Mouse (Mus musculus): Measurements from ENCODE around the gene Mansc1. TPM values are rescaled to one million over a fixed set of nuclear protein-coding genes. Genes with fewer than 3 reads are reported as not detected.

The Mansc1 gene
- polyA plus RNA-seq, 1 experiment from 2014 or later: 0.93 TPM

GRCm38 (mm10) chr6:134611896-134612295 lies 20.4 kb downstream of the Mansc1 start:
- DNase-seq (ENCODE audit: low spot score) (no peak), ATAC-seq (ENCODE audit: low FRiP score) (no peak)
- H3K9me3 ChIP-seq (ENCODE audit: control insufficient read depth, low read length): no peaks in the 10 kb centered on the region
- 78% methylated on average over 13 of the region's 13 CpGs for WGBS
- no peak overlapping the region for H3K27ac ChIP-seq (ENCODE audit: low read depth, low read length)
- H3K4me1 ChIP-seq (replicated peaks; ENCODE audit: control insufficient read depth, insufficient read depth, low read length): no peaks in the 10 kb centered on the region
- no peak overlapping the region for H3K4me3 ChIP-seq (ENCODE audit: low read depth, low read length)
- no peaks in the 10 kb centered on the region for H3K27me3 ChIP-seq (ENCODE audit: control insufficient read depth, insufficient read depth, low read length)
- no peak overlapping the region for H3K4me2 ChIP-seq (replicated peaks; ENCODE audit: low read depth, low read length)
- no peaks in the 10 kb centered on the region for H3K36me3 ChIP-seq (ENCODE audit: control insufficient read depth, insufficient read depth, low read length)
- H3K9ac ChIP-seq (ENCODE audit: low read depth, low read length): no peak overlapping the region

GRCm38 (mm10) chr6:134610380-134610779 lies 21.9 kb downstream of the Mansc1 start:
- H3K4me2 ChIP-seq (replicated peaks; ENCODE audit: low read depth, low read length): no peak overlapping the region
- no peaks in the 10 kb centered on the region for H3K4me1 ChIP-seq (replicated peaks; ENCODE audit: control insufficient read depth, insufficient read depth, low read length)
- 86% methylated on average over 9 of the region's 9 CpGs for WGBS
- H3K4me3 ChIP-seq (ENCODE audit: low read depth, low read length): no peak overlapping the region
- H3K9me3 ChIP-seq (ENCODE audit: control insufficient read depth, low read length): no peaks in the 10 kb centered on the region
- no peak overlapping the region for H3K9ac ChIP-seq (ENCODE audit: low read depth, low read length)
- no peaks in the 10 kb centered on the region for H3K27me3 ChIP-seq (ENCODE audit: control insufficient read depth, insufficient read depth, low read length)
- H3K36me3 ChIP-seq (ENCODE audit: control insufficient read depth, insufficient read depth, low read length): no peaks in the 10 kb centered on the region
- DNase-seq (ENCODE audit: low spot score): no peak
- no peak overlapping the region for H3K27ac ChIP-seq (ENCODE audit: low read depth, low read length)
- no peak for ATAC-seq (ENCODE audit: low FRiP score)

GRCm38 (mm10) chr6:134606949-134607746 lies 25.1 kb downstream of the Mansc1 start:
- Histone ChIP-seq H3K27ac (ENCODE audit: low read depth, low read length) (no peak overlapping the region), H3K9ac (ENCODE audit: low read depth, low read length) (no peak overlapping the region), H3K36me3 (ENCODE audit: control insufficient read depth, insufficient read depth, low read length) (no peaks in the 10 kb centered on the region), H3K4me3 (ENCODE audit: low read depth, low read length) (no peak overlapping the region), H3K9me3 (ENCODE audit: control insufficient read depth, low read length) (no peaks in the 10 kb centered on the region), H3K4me1 (replicated peaks; ENCODE audit: control insufficient read depth, insufficient read depth, low read length) (no peaks in the 10 kb centered on the region), H3K4me2 (replicated peaks; ENCODE audit: low read depth, low read length) (no peak overlapping the region), H3K27me3 (ENCODE audit: control insufficient read depth, insufficient read depth, low read length) (no peaks in the 10 kb centered on the region)
- ATAC-seq (ENCODE audit: low FRiP score): peak; percentile 49
- 62% methylated on average over 9 of the region's 9 CpGs for WGBS
- DNase-seq (ENCODE audit: low spot score): peak; percentile 62

GRCm38 (mm10) chr6:134606540-134606939 lies 25.7 kb downstream of the Mansc1 start:
- Histone ChIP-seq H3K9me3 (ENCODE audit: control insufficient read depth, low read length) (no peaks in the 10 kb centered on the region), H3K9ac (ENCODE audit: low read depth, low read length) (no peak overlapping the region), H3K27ac (ENCODE audit: low read depth, low read length) (no peak overlapping the region), H3K4me1 (replicated peaks; ENCODE audit: control insufficient read depth, insufficient read depth, low read length) (no peaks in the 10 kb centered on the region), H3K27me3 (ENCODE audit: control insufficient read depth, insufficient read depth, low read length) (no peaks in the 10 kb centered on the region), H3K4me3 (ENCODE audit: low read depth, low read length) (no peak overlapping the region), H3K36me3 (ENCODE audit: control insufficient read depth, insufficient read depth, low read length) (no peaks in the 10 kb centered on the region), H3K4me2 (replicated peaks; ENCODE audit: low read depth, low read length) (no peak overlapping the region)
- WGBS: 76% methylated on average over 6 of the region's 6 CpGs
- DNase-seq (ENCODE audit: low spot score) (no peak), ATAC-seq (ENCODE audit: low FRiP score) (no peak)

- H3K9me3 ChIP-seq (ENCODE audit: control insufficient read depth, low read length): no peaks in the 10 kb centered on the region
- no peaks in the 10 kb centered on the region for H3K36me3 ChIP-seq (ENCODE audit: control insufficient read depth, insufficient read depth, low read length)
- WGBS: 82% methylated on average over 3 of the region's 3 CpGs
- no peak overlapping the region for H3K4me3 ChIP-seq (ENCODE audit: low read depth, low read length)
- no peak for DNase-seq (ENCODE audit: low spot score)
- no peak overlapping the region for H3K27ac ChIP-seq (ENCODE audit: low read depth, low read length)
- no peak overlapping the region for H3K9ac ChIP-seq (ENCODE audit: low read depth, low read length)
- ATAC-seq (ENCODE audit: low FRiP score): no peak
- H3K27me3 ChIP-seq (ENCODE audit: control insufficient read depth, insufficient read depth, low read length): no peaks in the 10 kb centered on the region
- no peak overlapping the region for H3K4me2 ChIP-seq (replicated peaks; ENCODE audit: low read depth, low read length)
- H3K4me1 ChIP-seq (replicated peaks; ENCODE audit: control insufficient read depth, insufficient read depth, low read length): no peaks in the 10 kb centered on the region
Measured at GRCm38 (mm10) chr6:134605196-134605595, 27.1 kb downstream of the Mansc1 start.

- no peaks in the 10 kb centered on the region for H3K9me3 ChIP-seq (ENCODE audit: control insufficient read depth, low read length)
- no peak overlapping the region for H3K9ac ChIP-seq (ENCODE audit: low read depth, low read length)
- no peak overlapping the region for H3K4me3 ChIP-seq (ENCODE audit: low read depth, low read length)
- no peaks in the 10 kb centered on the region for H3K4me1 ChIP-seq (replicated peaks; ENCODE audit: control insufficient read depth, insufficient read depth, low read length)
- no peak overlapping the region for H3K27ac ChIP-seq (ENCODE audit: low read depth, low read length)
- H3K27me3 ChIP-seq (ENCODE audit: control insufficient read depth, insufficient read depth, low read length): no peaks in the 10 kb centered on the region
- H3K4me2 ChIP-seq (replicated peaks; ENCODE audit: low read depth, low read length): no peak overlapping the region
- DNase-seq (ENCODE audit: low spot score): no peak
- WGBS: 54% methylated on average over 10 of the region's 10 CpGs
- no peak for ATAC-seq (ENCODE audit: low FRiP score)
- no peaks in the 10 kb centered on the region for H3K36me3 ChIP-seq (ENCODE audit: control insufficient read depth, insufficient read depth, low read length)
Measured at GRCm38 (mm10) chr6:134602371-134603003, 29.8 kb downstream of the Mansc1 start.

- Histone ChIP-seq H3K4me2 (replicated peaks; ENCODE audit: low read depth, low read length) (no peak overlapping the region), H3K36me3 (ENCODE audit: control insufficient read depth, insufficient read depth, low read length) (no peaks in the 10 kb centered on the region), H3K4me1 (replicated peaks; ENCODE audit: control insufficient read depth, insufficient read depth, low read length) (no peaks in the 10 kb centered on the region), H3K27ac (ENCODE audit: low read depth, low read length) (no peak overlapping the region), H3K9me3 (ENCODE audit: control insufficient read depth, low read length) (no peaks in the 10 kb centered on the region), H3K27me3 (ENCODE audit: control insufficient read depth, insufficient read depth, low read length) (no peaks in the 10 kb centered on the region), H3K9ac (ENCODE audit: low read depth, low read length) (no peak overlapping the region), H3K4me3 (ENCODE audit: low read depth, low read length) (no peak overlapping the region)
- no peak for DNase-seq (ENCODE audit: low spot score)
- ATAC-seq (ENCODE audit: low FRiP score): no peak
- 51% methylated on average over 3 of the region's 3 CpGs for WGBS
Measured at GRCm38 (mm10) chr6:134601766-134602165, 30.5 kb downstream of the Mansc1 start.

- Histone ChIP-seq H3K4me3 (ENCODE audit: low read depth, low read length) (no peak overlapping the region), H3K9ac (ENCODE audit: low read depth, low read length) (no peak overlapping the region), H3K4me1 (replicated peaks; ENCODE audit: control insufficient read depth, insufficient read depth, low read length) (no peaks in the 10 kb centered on the region), H3K36me3 (ENCODE audit: control insufficient read depth, insufficient read depth, low read length) (no peaks in the 10 kb centered on the region), H3K9me3 (ENCODE audit: control insufficient read depth, low read length) (no peaks in the 10 kb centered on the region), H3K27me3 (ENCODE audit: control insufficient read depth, insufficient read depth, low read length) (no peaks in the 10 kb centered on the region), H3K4me2 (replicated peaks; ENCODE audit: low read depth, low read length) (no peak overlapping the region), H3K27ac (ENCODE audit: low read depth, low read length) (no peak overlapping the region)
- no peak for DNase-seq (ENCODE audit: low spot score)
- ATAC-seq (ENCODE audit: low FRiP score): no peak
- 66% methylated on average over 7 of the region's 7 CpGs for WGBS
Measured at GRCm38 (mm10) chr6:134601130-134601529, 31.2 kb downstream of the Mansc1 start.

GRCm38 (mm10) chr6:134599239-134599638 lies 33.0 kb downstream of the Mansc1 start:
- DNase-seq (ENCODE audit: low spot score) (no peak), ATAC-seq (ENCODE audit: low FRiP score) (no peak)
- no peak overlapping the region for H3K4me3 ChIP-seq (ENCODE audit: low read depth, low read length)
- H3K4me2 ChIP-seq (replicated peaks; ENCODE audit: low read depth, low read length): no peak overlapping the region
- H3K9ac ChIP-seq (ENCODE audit: low read depth, low read length): no peak overlapping the region
- no peaks in the 10 kb centered on the region for H3K27me3 ChIP-seq (ENCODE audit: control insufficient read depth, insufficient read depth, low read length)
- H3K4me1 ChIP-seq (replicated peaks; ENCODE audit: control insufficient read depth, insufficient read depth, low read length): no peaks in the 10 kb centered on the region
- 83% methylated on average over 1 of the region's 1 CpGs for WGBS
- H3K36me3 ChIP-seq (ENCODE audit: control insufficient read depth, insufficient read depth, low read length): no peaks in the 10 kb centered on the region
- H3K27ac ChIP-seq (ENCODE audit: low read depth, low read length): no peak overlapping the region
- no peaks in the 10 kb centered on the region for H3K9me3 ChIP-seq (ENCODE audit: control insufficient read depth, low read length)

All from hindbrain, embryonic 11.5 days (tissue).